Mouse (Mus musculus) limb, embryonic 14.5 days (tissue): ENCODE measurements around the gene Syne3. TPM values are rescaled to one million over a fixed set of nuclear protein-coding genes. Genes with fewer than 3 reads are reported as not detected.

Source experiments
- ATAC-seq: fragments of 200-750 bp; cut with Nextera tagmentation; 2 replicates; pipeline ENCODE4 v1.8.0; 2017; ENCODE audit warnings: low read depth, moderate number of reproducible peaks, moderate TSS enrichment; ENCODE audit not compliant: low FRiP score
- DNase-seq: peaks from one replicate; pipeline ENCODE4 v3.0.0-alpha.2; 2015; ENCODE audit warnings: low spot score
- H3K27ac ChIP-seq: fragments of 300-500 bp; sonication (generic); replicated peaks from 2 replicates; pipeline ENCODE4 v1.5.1; 2014; ENCODE audit warnings: low read depth, mild to moderate bottlenecking, low read length, moderate library complexity, mixed read lengths
- H3K27me3 ChIP-seq: fragments of 300-500 bp; sonication (generic); 2 replicates; pipeline ENCODE4 v1.6.1; 2014; ENCODE audit warnings: low read length, mixed read lengths; ENCODE audit not compliant: control insufficient read depth, insufficient read depth
- H3K36me3 ChIP-seq: fragments of 300-500 bp; sonication (generic); 2 replicates; pipeline ENCODE4 v1.6.1; 2014; ENCODE audit warnings: mild to moderate bottlenecking, low read length, moderate library complexity, mixed read lengths; ENCODE audit not compliant: control insufficient read depth, insufficient read depth
- H3K4me1 ChIP-seq: fragments of 300-500 bp; sonication (generic); 2 replicates; pipeline ENCODE4 v1.6.1; 2014; ENCODE audit warnings: antibody characterized with exemption, low read length, mixed read lengths; ENCODE audit not compliant: control insufficient read depth, insufficient read depth
- H3K4me2 ChIP-seq: fragments of 300-500 bp; sonication (generic); replicated peaks from 2 replicates; pipeline ENCODE4 v1.6.1; 2014; ENCODE audit warnings: low read depth, mild to moderate bottlenecking, low read length, moderate library complexity; ENCODE audit not compliant: severe bottlenecking
- H3K4me3 ChIP-seq: fragments of 300-500 bp; sonication (generic); replicated peaks from 2 replicates; pipeline ENCODE4 v1.5.1; 2014; ENCODE audit warnings: low read length
- H3K9ac ChIP-seq: fragments of 300-500 bp; sonication (generic); 2 replicates; pipeline ENCODE4 v1.6.1; 2014; ENCODE audit warnings: mild to moderate bottlenecking, low read depth, low read length, moderate library complexity; ENCODE audit not compliant: severe bottlenecking
- H3K9me3 ChIP-seq: fragments of 300-500 bp; sonication (generic); 2 replicates; pipeline ENCODE4 v1.6.1; 2016; ENCODE audit warnings: low read length; ENCODE audit not compliant: control insufficient read depth
- POLR2A ChIP-seq: fragments of 200-500 bp; IDR thresholded peaks from 2 replicates; pipeline ENCODE4 v1.8.0; 2012; ENCODE audit warnings: inconsistent platforms, mild to moderate bottlenecking, moderate library complexity, borderline replicate concordance; ENCODE audit not compliant: insufficient read depth, insufficient read length; ENCODE audit errors: extremely low read depth
- WGBS: fragments of 180-500 bp; shearing (Covaris S2); extraction: QIAGEN DNeasy Blood & Tissue Kit; methylation state at CpG from one replicate; pipeline ENCODE4 v1.1.7; 2014; 5-methylcytosine and 5-hydroxymethylcytosine counted together
- polyA plus RNA-seq, 2 experiments: library from polyadenylated mRNA; depleted of rRNA in 1 of 2; stranded (reverse) in 1 of 2; unstranded in 1 of 2; fragments of >200 nt; fragmentation: Nextera tagmentation in 1 of 2; extraction: Ambion mirVana in 1 of 2; gene quantifications; 2 replicates each; pipeline versions ENCODE4 v1.2.1 to v1.2.3; 2012 to 2014

The Syne3 gene
- polyA plus RNA-seq, 2 experiments = 2.0 to 2.6 TPM

DNA sequence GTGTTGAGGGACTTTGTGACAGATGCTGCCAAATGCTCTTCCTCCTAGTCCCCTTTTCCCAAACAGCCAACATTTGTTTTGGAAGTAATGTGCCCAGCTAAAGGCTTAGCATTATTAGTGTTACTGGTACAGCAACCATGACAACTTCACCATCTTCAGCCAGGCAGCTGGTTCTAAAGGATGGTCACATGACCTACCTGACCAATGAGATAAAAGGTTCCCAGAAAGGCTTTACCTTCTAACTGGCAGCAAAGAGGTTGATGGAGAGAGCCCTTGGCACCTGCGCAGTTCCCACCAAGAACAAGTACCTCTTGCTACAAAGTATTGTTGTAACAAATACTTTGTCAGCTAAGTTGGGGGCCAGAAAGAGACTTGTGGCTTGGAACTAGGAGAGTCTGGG is 52.4 kb downstream of the Syne3 start:
- Histone ChIP-seq H3K4me1 (no peaks in the 10 kb centered on the region), H3K4me2 (no peak overlapping the region), H3K27ac (no peak overlapping the region), H3K36me3 (no peaks in the 10 kb centered on the region), H3K27me3 (no peaks in the 10 kb centered on the region), H3K9me3 (no peaks in the 10 kb centered on the region; the same call in 1 of the 2 replicates), H3K4me3 (no peak overlapping the region), H3K9ac (no peak overlapping the region)
- DNase-seq (no peak), ATAC-seq (no peak)
- WGBS = 92% methylated on average over 1 of the region's 1 CpGs
- no peak for TF ChIP-seq POLR2A

DNA sequence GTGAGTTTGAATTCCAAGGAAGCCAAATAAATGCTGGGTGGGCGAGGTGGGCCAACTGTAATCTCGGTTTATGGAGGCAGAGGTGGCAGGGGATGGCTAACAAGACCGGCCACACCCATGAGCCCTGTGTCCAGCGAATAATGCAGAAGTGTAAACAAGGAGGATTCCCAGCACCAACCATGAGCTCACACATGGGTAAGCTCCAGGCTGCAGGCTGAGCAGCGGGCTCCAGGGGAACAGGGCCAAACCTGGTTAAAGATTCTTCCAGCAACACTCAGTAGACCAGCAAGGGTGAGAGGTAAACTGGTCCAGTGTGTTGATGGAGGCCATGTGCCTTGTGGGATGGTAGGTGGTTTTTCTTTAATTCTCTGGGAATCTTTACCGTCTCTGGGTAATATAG is 53.2 kb downstream of the Syne3 start:
- H3K9ac ChIP-seq = no peak overlapping the region
- H3K27ac ChIP-seq = no peak overlapping the region
- no peak for DNase-seq
- no peak overlapping the region for H3K4me3 ChIP-seq
- H3K4me2 ChIP-seq = no peak overlapping the region
- WGBS = 78% methylated on average over 6 of the region's 6 CpGs
- no peak for TF ChIP-seq POLR2A
- no peaks in the 10 kb centered on the region for H3K36me3 ChIP-seq
- no peaks in the 10 kb centered on the region; the same call in 1 of the 2 replicates for H3K9me3 ChIP-seq
- H3K27me3 ChIP-seq = no peaks in the 10 kb centered on the region
- no peaks in the 10 kb centered on the region for H3K4me1 ChIP-seq
- no peak for ATAC-seq

DNA sequence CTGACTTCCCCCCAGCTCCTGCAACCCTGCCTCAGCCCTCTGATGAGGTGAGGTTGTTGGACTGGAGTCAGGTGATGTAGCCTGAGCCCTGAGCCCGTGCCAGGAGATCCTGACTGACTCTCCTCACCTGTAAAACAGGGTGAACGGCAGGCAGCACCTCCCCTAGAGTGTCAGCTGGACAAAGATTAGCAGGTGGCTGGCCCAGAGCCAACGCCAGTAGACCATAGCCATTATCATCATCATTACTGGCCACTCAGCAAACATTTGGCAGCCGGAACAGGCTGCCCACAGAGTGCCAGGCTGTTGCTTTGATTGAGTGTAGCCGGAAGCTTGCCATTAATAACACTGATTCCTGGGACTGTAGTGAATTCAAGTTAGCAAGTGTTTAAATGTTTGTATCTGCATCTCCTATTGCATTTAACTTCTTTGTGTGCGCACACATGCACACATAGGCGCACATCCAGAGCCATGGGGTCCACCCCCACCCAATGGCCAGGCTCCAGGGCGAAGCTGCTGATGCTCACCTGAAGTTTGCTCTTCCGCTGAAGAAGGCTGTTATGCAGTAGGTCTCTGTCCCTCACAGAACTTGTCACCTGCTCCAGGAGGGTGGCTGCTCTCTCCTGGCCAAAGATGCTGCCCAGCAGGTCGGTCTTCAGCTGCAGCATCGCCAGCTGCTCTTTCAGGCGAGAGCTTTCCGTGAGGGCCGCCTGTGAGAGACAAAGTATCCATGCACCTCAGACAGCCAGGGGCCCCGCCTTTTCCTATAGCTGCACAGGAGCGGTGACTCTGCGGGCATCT is 54.4 kb downstream of the Syne3 start:
- Histone ChIP-seq H3K36me3 (no peaks in the 10 kb centered on the region), H3K27me3 (no peaks in the 10 kb centered on the region), H3K4me1 (no peaks in the 10 kb centered on the region), H3K27ac (no peak overlapping the region), H3K4me3 (no peak overlapping the region), H3K9ac (no peak overlapping the region), H3K4me2 (no peak overlapping the region), H3K9me3 (no peaks in the 10 kb centered on the region)
- WGBS = 64% methylated on average over 17 of the region's 17 CpGs
- TF ChIP-seq POLR2A = no peak
- no peak for ATAC-seq
- DNase-seq = no peak

DNA sequence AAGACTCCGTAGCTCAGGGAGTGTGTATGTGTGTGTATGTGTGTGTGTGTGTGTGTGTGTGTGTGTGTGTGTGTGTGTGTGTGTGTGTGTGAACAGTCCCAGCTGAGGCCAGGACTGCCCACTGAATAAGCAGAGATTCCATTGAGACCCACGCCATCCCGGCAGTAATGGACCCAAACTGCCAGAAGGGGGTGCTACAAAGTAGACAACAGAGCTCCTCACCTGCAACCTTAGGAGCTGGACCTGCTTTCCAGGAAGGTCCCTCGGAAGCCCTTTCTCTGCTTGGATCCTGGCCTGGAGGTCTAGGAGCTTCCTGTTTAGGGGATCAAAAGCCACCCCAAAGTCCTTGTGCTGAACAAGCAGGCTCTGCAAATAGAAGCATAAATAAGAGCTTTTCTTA is 55.7 kb downstream of the Syne3 start:
- WGBS = 22% methylated on average over 4 of the region's 4 CpGs
- no peaks in the 10 kb centered on the region for H3K9me3 ChIP-seq
- ATAC-seq (no peak), DNase-seq (peak; percentile 43)
- no peak overlapping the region for H3K4me3 ChIP-seq
- H3K9ac ChIP-seq = no peak overlapping the region
- no peak overlapping the region for H3K27ac ChIP-seq
- no peaks in the 10 kb centered on the region for H3K4me1 ChIP-seq
- no peak for TF ChIP-seq POLR2A
- H3K4me2 ChIP-seq = no peak overlapping the region
- H3K36me3 ChIP-seq = no peaks in the 10 kb centered on the region
- H3K27me3 ChIP-seq = no peaks in the 10 kb centered on the region

DNA sequence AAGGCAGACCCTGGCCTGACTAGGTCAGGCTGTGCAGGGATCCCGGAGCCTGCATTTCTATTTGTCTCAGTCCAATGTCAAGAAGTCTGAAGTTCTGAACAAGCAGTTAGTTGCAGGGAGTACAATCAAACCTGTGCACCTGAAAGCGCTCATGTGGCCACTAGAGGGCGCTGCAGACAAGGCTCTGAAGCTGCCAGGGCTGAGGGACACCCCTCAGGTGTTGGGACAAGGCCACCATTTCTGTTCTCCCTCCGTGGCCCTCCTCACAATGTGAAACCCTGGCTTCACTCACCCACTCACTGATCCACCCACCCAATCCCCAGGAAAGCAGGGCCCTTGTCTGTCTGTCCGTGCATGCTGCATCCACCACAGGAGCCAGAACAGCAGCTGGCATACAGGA is 57.2 kb downstream of the Syne3 start:
- DNase-seq (peak; percentile 63), ATAC-seq (peak; percentile 53; the same call in 1 of the 2 replicates)
- no peaks in the 10 kb centered on the region for H3K27me3 ChIP-seq

More for the DNA sequence above, 57.2 kb downstream of the Syne3 start:
- Histone ChIP-seq H3K4me1 (no peaks in the 10 kb centered on the region), H3K27ac (no peak overlapping the region), H3K9ac (no peak overlapping the region), H3K4me3 (no peak overlapping the region), H3K36me3 (no peaks in the 10 kb centered on the region), H3K9me3 (no peaks in the 10 kb centered on the region), H3K4me2 (no peak overlapping the region)
- WGBS = 17% methylated on average over 5 of the region's 5 CpGs
- no peak for TF ChIP-seq POLR2A
